Mouse (Mus musculus): ENCODE data around the gene Pitpnm1. TPM values are rescaled to one million over a fixed set of nuclear protein-coding genes. Genes with fewer than 3 reads are reported as not detected.

Gene Pitpnm1
- total RNA-seq, 2 experiments from 2014 or later, result 16.1 to 21.2 TPM

- DNase-seq, result no peak
These were observed 42.8 kb downstream of the Pitpnm1 start for GRCm38 (mm10) chr19:4142416-4143173.

- no peak for DNase-seq
These were observed 44.0 kb downstream of the Pitpnm1 start, which contains the start of gene Cabp4 for GRCm38 (mm10) chr19:4143759-4144268. TSS of gene Cabp4 (minus strand) at chr19:4144033.

- peak; percentile 49 to 74 for DNase-seq
These were observed 45.0 kb downstream of the Pitpnm1 start for GRCm38 (mm10) chr19:4144550-4145498.

- no peak for DNase-seq
These were observed 46.1 kb downstream of the Pitpnm1 start for GRCm38 (mm10) chr19:4145936-4146335.

GRCm38 (mm10) chr19:4146366-4147021, 46.7 kb downstream of the Pitpnm1 start:
- DNase-seq, result no peak

GRCm38 (mm10) chr19:4147022-4147405, 47.2 kb downstream of the Pitpnm1 start:
- peak in 1 of 2 experiments; percentile 57 for DNase-seq

GRCm38 (mm10) chr19:4147782-4148490, 48.1 kb downstream of the Pitpnm1 start:
- peak in 1 of 2 experiments; percentile 38 for DNase-seq

GRCm38 (mm10) chr19:4148491-4148806, 48.7 kb downstream of the Pitpnm1 start, which contains the start of gene Coro1b:
TSS of gene Coro1b (plus strand) at chr19:4148619.
- DNase-seq, result peak; percentile 98 to 99

GRCm38 (mm10) chr19:4148819-4149218, 49.0 kb downstream of the Pitpnm1 start:
- peak in 1 of 2 experiments; percentile 40 for DNase-seq

- no peak for DNase-seq
These were observed 49.5 kb downstream of the Pitpnm1 start for GRCm38 (mm10) chr19:4149283-4149682.

GRCm38 (mm10) chr19:4149764-4150461, 50.1 kb downstream of the Pitpnm1 start:
- DNase-seq, result no peak

- DNase-seq, result no peak
These were observed 51.0 kb downstream of the Pitpnm1 start for GRCm38 (mm10) chr19:4150567-4151487.

- DNase-seq, result no peak
These were observed 51.7 kb downstream of the Pitpnm1 start for GRCm38 (mm10) chr19:4151488-4151860.

GRCm38 (mm10) chr19:4151898-4152297, 52.1 kb downstream of the Pitpnm1 start:
- DNase-seq, result no peak

GRCm38 (mm10) chr19:4152445-4153231, 52.8 kb downstream of the Pitpnm1 start:
- DNase-seq, result no peak

- peak; percentile 47 to 60 for DNase-seq
These were observed 53.4 kb downstream of the Pitpnm1 start, which contains the start of gene Ptprcap for GRCm38 (mm10) chr19:4153232-4153654. TSS of gene Ptprcap (plus strand) at chr19:4153604.

- DNase-seq, result no peak
These were observed 54.8 kb downstream of the Pitpnm1 start for GRCm38 (mm10) chr19:4154437-4155222.
